Mouse (Mus musculus) kidney, adult 18-20 months (tissue): ENCODE data around the gene Tmem45a.

Source experiments
- DNase-seq: peaks from one replicate; pipeline ENCODE4 v3.0.0; 2021

Gene Tmem45a

DNA sequence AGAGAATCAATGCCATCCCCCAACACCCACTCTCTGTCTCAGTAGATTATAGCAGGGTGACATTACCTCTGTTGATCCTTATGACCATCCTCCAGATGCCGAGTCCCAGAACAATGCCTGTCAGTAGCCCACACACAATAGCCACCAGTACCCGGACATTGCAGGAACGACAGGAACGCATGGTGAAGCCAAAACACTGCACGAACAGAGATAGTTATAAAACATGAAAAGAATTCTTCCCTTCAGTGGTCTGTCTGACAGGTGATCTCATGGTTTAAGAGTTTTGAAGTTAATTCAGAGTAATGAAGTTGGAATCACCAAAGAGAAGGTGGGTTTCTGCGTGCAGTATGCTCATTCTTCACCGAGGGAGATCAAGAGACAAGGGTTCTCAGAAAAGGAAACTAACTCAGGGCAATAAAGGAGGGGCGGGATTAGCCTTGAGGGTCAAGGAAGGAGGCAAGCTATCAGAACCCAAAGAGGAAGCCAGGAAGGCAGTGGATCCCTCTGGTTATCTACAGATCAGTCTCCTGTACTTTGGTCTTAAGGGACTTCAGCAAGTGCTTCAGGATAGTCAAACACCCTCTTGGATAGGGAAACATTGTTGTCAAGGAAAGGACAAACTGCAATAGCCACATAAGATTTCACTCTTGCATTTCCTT lies 90.4 kb downstream of the Tmem45a start, which contains the start of gene Adgrg7:
Gene Adgrg7 (minus strand): TSS at position 375 of the 659 bp plus-strand sequence.
- DNase-seq, result no peak

- no peak for DNase-seq
Observed at GRCm38 (mm10) chr16:56794383-56795144, 91.4 kb downstream of the Tmem45a start.

DNA sequence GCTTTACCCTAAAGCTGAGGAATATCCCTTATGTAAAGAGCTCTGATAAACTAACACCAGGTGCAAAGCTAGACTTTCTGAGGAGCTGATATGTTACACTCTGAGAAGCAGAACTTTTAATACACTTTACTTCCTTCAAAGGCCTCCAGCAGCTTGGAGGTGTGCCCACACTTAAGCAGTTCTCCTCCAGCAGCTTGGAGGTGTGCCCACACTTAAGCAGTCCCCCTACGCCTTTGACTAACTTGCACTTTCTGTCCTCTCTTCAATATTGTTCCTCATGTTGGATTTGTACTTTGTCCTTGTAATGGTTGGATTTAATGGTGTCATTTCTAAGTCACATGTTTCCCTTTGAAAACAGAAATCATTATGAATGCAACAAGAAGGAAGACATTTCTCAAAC lies 92.2 kb downstream of the Tmem45a start:
- DNase-seq, result peak; percentile 18

- DNase-seq, result no peak
Observed at GRCm38 (mm10) chr16:56785943-56786342, 100.0 kb downstream of the Tmem45a start.

- DNase-seq, result peak; percentile 20
Observed at GRCm38 (mm10) chr16:56771163-56772105, 114.5 kb downstream of the Tmem45a start.
